24 mouse cellular contexts compared by ENCODE assay signal in the genomic region with DNA sequence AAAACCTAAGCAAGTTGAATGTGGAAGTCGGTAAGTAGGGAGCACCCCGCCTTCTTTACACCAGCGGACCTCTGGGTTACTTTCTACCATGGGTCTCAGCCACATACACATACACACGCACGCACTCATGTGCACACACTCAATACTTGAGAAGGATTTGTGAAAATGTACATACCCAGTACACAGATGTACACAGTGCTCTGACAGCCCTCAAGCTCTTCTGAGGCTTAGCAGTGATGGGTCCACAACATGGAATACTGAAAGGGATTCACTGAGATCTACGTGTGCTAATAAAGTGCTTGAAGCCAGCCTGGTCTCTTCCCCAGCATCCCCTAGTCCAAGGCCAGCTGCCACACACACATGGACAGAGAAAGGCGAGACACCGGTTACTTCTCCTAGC. TPM values are rescaled to one million over a fixed set of nuclear protein-coding genes. Genes with fewer than 3 reads are reported as not detected.
"Had no signal": no experiment of that assay in that cellular context is flagged by ENCODE, and none has a peak within 500 bp of the region (broad histone marks: within the 10 kb centered on the region; RNA-seq: fewer than 3 reads in every experiment).

No protein-coding gene starts in this region.

- H3K9me3 ChIP-seq: midbrain, embryonic 10.5 days; midbrain, embryonic 13.5 days; neural tube, embryonic 13.5 days; neural tube, embryonic 15.5 days had no signal

- H3K4me3 ChIP-seq: midbrain, embryonic 10.5 days; midbrain, embryonic 13.5 days; myocyte; neural tube, embryonic 13.5 days; neural tube, embryonic 15.5 days had no signal

- H3K9ac ChIP-seq: lung, embryonic 14.5 days; midbrain, embryonic 13.5 days; neural tube, embryonic 13.5 days; neural tube, embryonic 15.5 days had no signal

- H3K27ac ChIP-seq: midbrain, embryonic 10.5 days; midbrain, embryonic 13.5 days; neural tube, embryonic 13.5 days; neural tube, embryonic 15.5 days had no signal

- H3K4me2 ChIP-seq: lung, embryonic 14.5 days; midbrain, embryonic 13.5 days; neural tube, embryonic 13.5 days; neural tube, embryonic 15.5 days had no signal

- H3K27me3 ChIP-seq: midbrain, embryonic 13.5 days; neural tube, embryonic 13.5 days; neural tube, embryonic 15.5 days had no signal

- H3K4me1 ChIP-seq: midbrain, embryonic 10.5 days; midbrain, embryonic 13.5 days; neural tube, embryonic 13.5 days; neural tube, embryonic 15.5 days had no signal

- DNase-seq: lung, adult 18-20 months; lung, embryonic 14.5 days; lung, postnatal 10 days; lung, postnatal 4 days; retina, postnatal 1 day; right cerebral cortex, adult 18-20 months; right cerebral cortex, postnatal 25 days; right cerebral cortex, postnatal 4 days; spleen, adult 18-20 months; thymus, adult 18-20 months; thymus, postnatal 14 days; thymus, postnatal 36 days had no signal

- ATAC-seq: midbrain, embryonic 13.5 days; midbrain, embryonic 16.5 days had no signal

RNA-seq across cellular contexts. Expression of a gene that starts 26.7 kb away (rescaled TPM):
- total RNA-seq: megakaryocyte-erythroid progenitor cell, adult 5-6 weeks had no signal
- polyA plus RNA-seq: liver, embryonic 16.5 days; lung, embryonic 14.5 days; lung, embryonic 16.5 days; midbrain, embryonic 10.5 days; midbrain, embryonic 13.5 days; midbrain, embryonic 16.5 days; neural tube, embryonic 11.5 days; neural tube, embryonic 13.5 days; neural tube, embryonic 15.5 days; stomach, embryonic 14.5 days; stomach, embryonic 16.5 days had no signal
